Mouse (Mus musculus): ENCODE results near the gene Ppp2r5e. TPM values are rescaled to one million over a fixed set of nuclear protein-coding genes. Genes with fewer than 3 reads are reported as not detected.

The Ppp2r5e gene
- polyA plus RNA-seq, 1 experiment: 15.9 TPM

DNA sequence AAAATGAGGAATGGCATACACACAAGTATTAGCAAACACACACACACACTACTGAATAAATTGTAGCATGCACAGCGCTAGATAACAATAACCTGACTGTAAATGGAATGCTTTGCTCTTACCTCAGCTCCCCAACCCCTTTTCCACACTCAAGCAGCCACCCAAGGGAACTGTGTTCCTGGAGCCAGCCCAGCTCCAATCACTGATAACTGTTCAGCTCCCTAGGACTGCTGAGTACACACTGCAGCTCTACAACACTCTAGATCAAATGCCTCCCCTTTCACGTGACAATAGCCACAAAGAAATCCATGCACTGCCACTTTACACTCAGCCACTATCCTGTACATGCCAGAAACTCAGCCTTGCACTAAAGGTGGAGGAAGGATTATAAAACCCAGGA, 36.8 kb downstream of the Ppp2r5e start:
- Histone ChIP-seq H3K9me3 (no peaks in the 10 kb centered on the region), H3K4me1 (peaks cover 86% of the 10 kb centered on the region), H3K27me3 (replicated peaks) (no peaks in the 10 kb centered on the region), H3K36me3 (replicated peaks; ENCODE audit: low read length) (peaks cover 13% of the 10 kb centered on the region), H3K4me3 (replicated peaks) (no peak overlapping the region)
- TF ChIP-seq FLI1 (IDR thresholded peaks at IDR 0.05; ENCODE audit: low read length): no peak
- no peak for TF ChIP-seq GATA1 (IDR thresholded peaks at IDR 0.05; ENCODE audit: borderline replicate concordance, low read length)

DNA sequence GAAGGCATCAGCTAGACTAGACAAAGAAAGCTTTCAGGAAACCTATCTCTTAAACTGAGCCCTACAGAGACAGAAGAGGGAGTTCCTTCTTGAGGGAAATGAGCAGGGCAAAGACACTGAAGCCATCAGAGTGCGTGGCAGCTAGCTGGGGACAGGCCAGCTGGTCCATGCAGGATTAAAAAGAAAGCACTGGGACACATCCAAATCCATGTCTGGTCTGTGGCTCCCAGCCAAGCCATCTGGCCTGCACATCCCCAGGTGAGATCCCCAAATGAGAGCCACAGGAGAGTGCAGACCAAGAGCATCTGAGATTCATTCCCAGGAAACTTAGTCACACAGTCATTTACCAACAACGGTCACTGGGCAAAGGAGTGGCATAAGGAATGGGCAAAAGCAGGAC, 38.2 kb downstream of the Ppp2r5e start:
- Histone ChIP-seq H3K27me3 (replicated peaks) (no peaks in the 10 kb centered on the region), H3K36me3 (replicated peaks; ENCODE audit: low read length) (peaks cover 12% of the 10 kb centered on the region), H3K4me1 (peaks cover 79% of the 10 kb centered on the region), H3K9me3 (no peaks in the 10 kb centered on the region), H3K4me3 (replicated peaks) (no peak overlapping the region)
- TF ChIP-seq FLI1 (IDR thresholded peaks at IDR 0.05; ENCODE audit: low read length) (no peak), GATA1 (IDR thresholded peaks at IDR 0.05; ENCODE audit: borderline replicate concordance, low read length) (no peak)

DNA sequence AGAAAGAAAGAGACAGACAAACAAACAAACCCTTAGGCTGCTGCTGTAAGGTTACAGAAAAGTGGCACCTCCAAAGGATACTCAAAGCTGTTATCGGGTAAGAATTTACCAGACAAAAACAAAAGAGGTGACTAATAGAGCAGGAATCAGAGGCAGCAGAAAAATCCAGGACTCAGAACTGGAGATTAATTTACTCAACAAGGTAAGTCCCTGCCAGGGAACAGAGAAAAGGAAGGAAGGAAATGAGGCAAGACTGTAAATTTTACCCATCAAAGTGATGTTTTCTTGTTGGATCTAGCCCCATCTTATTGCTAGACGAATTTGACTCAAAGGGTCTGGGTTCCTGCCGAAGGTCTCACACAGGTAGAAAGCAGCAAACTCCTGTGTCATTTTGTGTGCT, 41.0 kb downstream of the Ppp2r5e start:
- no peak overlapping the region for H3K4me3 ChIP-seq (replicated peaks)
- TF ChIP-seq GATA1 (IDR thresholded peaks at IDR 0.05; ENCODE audit: borderline replicate concordance, low read length) (no peak), FLI1 (IDR thresholded peaks at IDR 0.05; ENCODE audit: low read length) (no peak)
- peaks cover 62% of the 10 kb centered on the region for H3K4me1 ChIP-seq
- H3K27me3 ChIP-seq (replicated peaks): no peaks in the 10 kb centered on the region
- H3K9me3 ChIP-seq: no peaks in the 10 kb centered on the region
- H3K36me3 ChIP-seq (replicated peaks; ENCODE audit: low read length): peaks cover 22% of the 10 kb centered on the region

DNA sequence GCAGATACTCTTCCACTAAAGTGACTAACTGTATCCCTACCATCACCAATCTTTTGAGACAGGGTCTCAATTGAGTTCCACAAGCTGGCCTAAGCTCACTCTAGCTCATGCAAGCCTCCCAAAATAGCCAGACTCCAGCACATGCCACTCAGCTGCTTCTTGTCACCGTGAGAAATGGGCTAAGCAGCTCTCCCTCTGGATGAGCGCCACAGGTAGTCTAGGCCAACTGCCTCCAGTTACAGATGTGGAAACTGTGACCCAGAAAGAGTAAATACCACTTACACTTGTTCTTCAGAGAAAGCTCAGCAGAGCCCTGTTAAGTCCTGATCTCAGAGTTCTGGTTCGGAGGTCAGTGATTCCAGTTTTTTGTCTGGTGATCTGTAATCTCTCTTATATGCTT, 43.7 kb downstream of the Ppp2r5e start:
- Histone ChIP-seq H3K4me3 (replicated peaks) (no peak overlapping the region), H3K27me3 (replicated peaks) (no peaks in the 10 kb centered on the region), H3K9me3 (no peaks in the 10 kb centered on the region), H3K36me3 (replicated peaks; ENCODE audit: low read length) (peaks cover 31% of the 10 kb centered on the region), H3K4me1 (peaks cover 35% of the 10 kb centered on the region)
- TF ChIP-seq GATA1 (IDR thresholded peaks at IDR 0.05; ENCODE audit: borderline replicate concordance, low read length) (no peak), FLI1 (IDR thresholded peaks at IDR 0.05; ENCODE audit: low read length) (no peak)

DNA sequence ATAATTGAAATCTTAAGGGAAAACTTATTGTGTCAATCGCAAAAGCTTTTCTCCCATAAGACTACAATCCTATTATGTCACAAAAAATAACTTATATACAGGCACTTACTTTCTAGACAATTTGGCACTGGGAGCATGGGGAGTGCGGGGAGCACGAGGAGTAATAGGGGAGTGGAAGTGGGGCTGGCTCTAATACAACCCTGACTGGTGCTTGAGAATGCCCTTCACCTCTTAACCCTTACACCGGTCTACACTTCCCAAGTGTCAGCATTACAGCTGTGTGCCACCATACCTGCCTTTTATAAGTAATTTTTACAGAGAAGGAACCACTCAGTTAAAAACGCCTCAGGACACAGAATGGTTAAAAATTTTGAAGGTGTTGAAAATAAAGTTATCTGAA, 44.4 kb downstream of the Ppp2r5e start:
- Histone ChIP-seq H3K4me1 (peaks cover 29% of the 10 kb centered on the region), H3K9me3 (no peaks in the 10 kb centered on the region)

DNA sequence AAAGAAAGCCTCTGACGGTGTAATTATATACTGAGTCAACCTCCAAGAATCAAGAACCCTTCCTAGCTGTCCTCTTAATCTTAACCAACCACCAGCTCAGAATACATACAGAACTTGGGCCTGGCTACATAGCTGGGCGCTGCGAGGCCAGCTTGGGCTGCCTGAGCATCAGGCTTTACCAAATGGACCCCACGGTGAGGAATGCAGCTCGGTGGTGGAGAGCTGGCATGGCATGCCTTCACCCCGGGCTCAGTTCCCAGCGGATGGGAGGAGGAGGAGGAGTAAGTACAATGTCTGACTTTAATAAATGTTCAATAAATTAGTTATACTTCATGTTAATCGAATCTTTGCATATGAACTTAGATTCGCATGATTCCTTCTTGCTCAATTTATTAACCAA, 47.0 kb downstream of the Ppp2r5e start:
- Histone ChIP-seq H3K4me3 (replicated peaks) (no peak overlapping the region), H3K9me3 (no peaks in the 10 kb centered on the region), H3K27me3 (replicated peaks) (no peaks in the 10 kb centered on the region), H3K4me1 (peaks cover 33% of the 10 kb centered on the region), H3K36me3 (replicated peaks; ENCODE audit: low read length) (peaks cover 23% of the 10 kb centered on the region)
- TF ChIP-seq FLI1 (IDR thresholded peaks at IDR 0.05; ENCODE audit: low read length) (no peak), GATA1 (IDR thresholded peaks at IDR 0.05; ENCODE audit: borderline replicate concordance, low read length) (no peak)

More for the DNA sequence above, 44.4 kb downstream of the Ppp2r5e start:
- Histone ChIP-seq H3K36me3 (replicated peaks; ENCODE audit: low read length) (peaks cover 31% of the 10 kb centered on the region), H3K27me3 (replicated peaks) (no peaks in the 10 kb centered on the region), H3K4me3 (replicated peaks) (no peak overlapping the region)
- no peak for TF ChIP-seq GATA1 (IDR thresholded peaks at IDR 0.05; ENCODE audit: borderline replicate concordance, low read length)

DNA sequence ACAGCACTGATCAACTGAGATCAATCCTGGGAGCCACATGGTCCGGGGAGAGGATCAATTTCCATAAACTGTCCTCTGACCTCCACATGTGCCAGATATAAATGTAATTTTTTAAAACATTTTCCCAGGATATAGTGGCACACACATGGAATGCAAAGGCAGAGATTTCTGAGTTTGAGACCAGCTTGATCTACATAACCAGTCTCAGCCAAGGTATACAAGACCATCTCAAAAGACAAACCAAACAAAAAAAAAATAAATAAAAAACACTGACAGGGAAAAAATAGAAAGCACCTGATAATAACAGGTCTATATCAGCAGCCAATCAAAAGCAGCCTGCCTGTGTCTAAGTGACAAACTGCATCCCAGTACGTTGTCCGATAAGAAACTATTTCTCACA, 48.9 kb downstream of the Ppp2r5e start:
- Histone ChIP-seq H3K4me1 (peaks cover 35% of the 10 kb centered on the region), H3K36me3 (replicated peaks; ENCODE audit: low read length) (peaks cover 20% of the 10 kb centered on the region), H3K9me3 (no peaks in the 10 kb centered on the region), H3K4me3 (replicated peaks) (no peak overlapping the region), H3K27me3 (replicated peaks) (no peaks in the 10 kb centered on the region)
- no peak for TF ChIP-seq FLI1 (IDR thresholded peaks at IDR 0.05; ENCODE audit: low read length)
- TF ChIP-seq GATA1 (IDR thresholded peaks at IDR 0.05; ENCODE audit: borderline replicate concordance, low read length): no peak

DNA sequence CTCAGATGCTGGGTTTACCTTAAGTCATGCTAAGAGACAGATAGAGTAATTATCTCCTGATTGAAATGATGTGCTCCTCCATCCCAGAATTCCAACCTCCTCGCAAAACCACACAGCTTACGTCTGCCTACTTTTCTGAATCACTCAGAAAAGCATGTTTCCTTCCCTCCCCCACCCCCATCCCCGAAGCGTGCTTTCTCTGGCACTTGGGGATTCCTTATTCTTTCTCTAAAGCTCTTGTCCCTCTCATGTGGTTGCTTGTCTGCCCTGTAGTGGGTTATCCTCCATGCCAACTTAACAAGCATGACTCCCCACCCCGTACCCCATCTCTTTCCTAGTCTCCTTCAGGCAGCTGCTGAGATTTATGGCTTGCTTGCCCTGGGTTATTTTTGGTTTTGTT, 49.8 kb downstream of the Ppp2r5e start:
- peaks cover 42% of the 10 kb centered on the region for H3K4me1 ChIP-seq
- no peaks in the 10 kb centered on the region for H3K9me3 ChIP-seq
- TF ChIP-seq GATA1 (IDR thresholded peaks at IDR 0.05; ENCODE audit: borderline replicate concordance, low read length) (no peak), FLI1 (IDR thresholded peaks at IDR 0.05; ENCODE audit: low read length) (no peak)
- peaks cover 15% of the 10 kb centered on the region for H3K36me3 ChIP-seq (replicated peaks; ENCODE audit: low read length)
- no peaks in the 10 kb centered on the region for H3K27me3 ChIP-seq (replicated peaks)
- no peak overlapping the region for H3K4me3 ChIP-seq (replicated peaks)

DNA sequence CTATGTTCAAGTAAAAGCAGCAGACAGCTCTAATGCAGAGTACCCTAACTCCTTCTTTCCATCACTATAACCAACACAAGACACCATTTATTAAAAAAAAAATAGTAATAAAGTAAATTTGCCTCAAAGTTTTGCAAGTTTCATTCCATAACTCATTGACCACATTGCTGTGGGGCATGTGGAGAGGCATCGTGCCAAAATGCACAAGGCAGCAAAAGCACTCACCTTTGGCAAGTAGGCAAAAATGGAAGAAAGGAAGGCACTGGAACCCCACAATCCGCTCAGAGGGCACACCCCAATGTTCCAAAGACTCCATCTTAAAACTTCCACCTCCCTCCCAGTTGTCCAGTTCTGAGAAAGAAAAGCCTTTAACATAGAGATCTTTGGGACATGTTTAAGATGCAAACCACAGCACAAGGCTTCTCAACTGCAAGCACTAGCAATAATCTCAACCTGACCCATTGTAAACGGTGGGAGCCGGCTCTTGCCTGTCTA, 50.6 kb downstream of the Ppp2r5e start:
- TF ChIP-seq FLI1 (IDR thresholded peaks at IDR 0.05; ENCODE audit: low read length): no peak
- H3K36me3 ChIP-seq (replicated peaks; ENCODE audit: low read length): peaks cover 9% of the 10 kb centered on the region

DNA sequence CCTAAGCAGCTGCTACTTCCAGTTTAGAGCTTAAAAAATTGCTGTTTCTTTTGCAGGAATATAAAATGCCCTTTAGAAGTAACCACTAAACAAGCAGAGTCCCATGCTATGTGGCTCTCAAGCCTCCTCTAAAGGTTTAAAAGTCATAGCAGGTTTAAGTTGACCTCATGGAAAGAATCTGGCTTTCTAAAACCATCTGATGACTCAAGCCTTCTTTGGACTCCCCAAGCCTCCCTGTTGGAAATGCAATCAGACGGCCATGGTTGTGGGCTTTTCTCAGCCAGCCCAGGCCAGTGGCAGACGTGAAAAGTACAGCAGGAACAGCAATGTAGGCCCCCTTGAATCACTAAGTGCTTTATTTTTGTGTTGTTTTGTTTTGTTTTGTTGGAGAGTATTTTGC, 51.4 kb downstream of the Ppp2r5e start:
- TF ChIP-seq GATA1 (IDR thresholded peaks at IDR 0.05; ENCODE audit: borderline replicate concordance, low read length) (no peak), FLI1 (IDR thresholded peaks at IDR 0.05; ENCODE audit: low read length) (no peak)
- no peaks in the 10 kb centered on the region for H3K9me3 ChIP-seq
- peaks cover 6% of the 10 kb centered on the region for H3K36me3 ChIP-seq (replicated peaks; ENCODE audit: low read length)
- H3K27me3 ChIP-seq (replicated peaks): no peaks in the 10 kb centered on the region
- H3K4me1 ChIP-seq: peaks cover 57% of the 10 kb centered on the region
- no peak overlapping the region for H3K4me3 ChIP-seq (replicated peaks)

More for the DNA sequence above, 50.6 kb downstream of the Ppp2r5e start:
- Histone ChIP-seq H3K4me3 (replicated peaks) (no peak overlapping the region), H3K9me3 (no peaks in the 10 kb centered on the region), H3K27me3 (replicated peaks) (no peaks in the 10 kb centered on the region), H3K4me1 (peaks cover 49% of the 10 kb centered on the region)

DNA sequence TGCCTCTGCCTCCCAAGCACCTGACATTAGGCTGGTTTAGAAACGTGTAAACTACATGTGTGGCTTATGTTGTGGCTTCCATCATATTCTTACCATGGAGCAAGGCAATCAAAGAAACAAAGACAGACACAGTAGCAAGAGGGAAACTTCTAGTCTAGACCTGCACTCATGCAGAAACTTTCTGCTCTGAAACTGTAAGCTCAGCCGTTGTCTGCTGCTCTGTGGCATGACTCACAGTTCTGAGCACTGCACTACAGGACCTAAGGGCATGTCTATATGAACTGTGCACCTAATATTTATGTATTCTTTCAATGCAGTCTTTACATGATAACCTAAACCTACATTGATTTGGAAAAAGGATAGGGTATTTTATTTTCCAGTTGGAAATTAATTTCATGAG, 51.8 kb downstream of the Ppp2r5e start:
- no peaks in the 10 kb centered on the region for H3K27me3 ChIP-seq (replicated peaks)
- no peaks in the 10 kb centered on the region for H3K9me3 ChIP-seq
- peaks cover 61% of the 10 kb centered on the region for H3K4me1 ChIP-seq
- H3K36me3 ChIP-seq (replicated peaks; ENCODE audit: low read length): peaks cover 4% of the 10 kb centered on the region
- no peak overlapping the region for H3K4me3 ChIP-seq (replicated peaks)
- TF ChIP-seq FLI1 (IDR thresholded peaks at IDR 0.05; ENCODE audit: low read length) (no peak), GATA1 (IDR thresholded peaks at IDR 0.05; ENCODE audit: borderline replicate concordance, low read length) (no peak)
